Mouse (Mus musculus) ES-E14 (cell line): ENCODE data around the gene Vipas39. TPM values are rescaled to one million over a fixed set of nuclear protein-coding genes. Genes with fewer than 3 reads are reported as not detected.
A peak's percentile ranks its signal among the peaks of the same experiment; 100 is the strongest.
"Not testable (repeated sequence)": the region's sequence is repeated elsewhere in the genome, so short reads cannot be mapped to it uniquely, and the experiment has no call there.

ENCODE experiments used
- DNase-seq: peaks from one replicate; pipeline ENCODE4 v3.0.0-alpha.2; 2013; ENCODE audit warnings: low read depth, low spot score
- H3K27ac ChIP-seq: 2 replicates; pipeline ENCODE4 v1.5.1; 2012; ENCODE audit warnings: low read depth, mild to moderate bottlenecking, low read length, moderate library complexity, mixed read lengths; ENCODE audit not compliant: poor library complexity, insufficient read depth, severe bottlenecking
- H3K36me3 ChIP-seq: 2 replicates; pipeline ENCODE4 v1.6.1; 2012; ENCODE audit warnings: mild to moderate bottlenecking, low read length, moderate library complexity, mixed read lengths; ENCODE audit not compliant: control insufficient read depth, poor library complexity, insufficient read depth, severe bottlenecking
- H3K4me1 ChIP-seq, 2 experiments: fragments of 150-350 bp in 1 of 2; sonication (generic) in 1 of 2; 2 replicates each; pipeline ENCODE4 v1.6.1; 2012; ENCODE audit warnings: low read length in 2 of 2, mild to moderate bottlenecking in 1 of 2, mixed read lengths in 1 of 2; ENCODE audit not compliant: control insufficient read depth in 2 of 2, insufficient read depth in 2 of 2, poor library complexity in 1 of 2
- H3K4me3 ChIP-seq, 2 experiments: fragments of 150-350 bp in 1 of 2; sonication (generic) in 1 of 2; 2 replicates each; pipeline ENCODE4 v1.5.1; 2012; ENCODE audit warnings: low read length in 2 of 2, low read depth in 1 of 2, mild to moderate bottlenecking in 1 of 2, mixed read lengths in 1 of 2; ENCODE audit not compliant: insufficient read depth in 1 of 2, poor library complexity in 1 of 2, severe bottlenecking in 1 of 2
- H3K9ac ChIP-seq: 2 replicates; pipeline ENCODE4 v1.6.1; 2012; ENCODE audit warnings: low read depth, mild to moderate bottlenecking, low read length, mixed read lengths; ENCODE audit not compliant: poor library complexity, insufficient read depth, severe bottlenecking
- H3K9me3 ChIP-seq: fragments of 150-350 bp; sonication (generic); 2 replicates; pipeline ENCODE4 v1.6.1; 2012; ENCODE audit warnings: low read depth, mild to moderate bottlenecking, low read length; ENCODE audit not compliant: control insufficient read depth, insufficient read depth
- CHD2 ChIP-seq: IDR thresholded peaks from 2 replicates; pipeline ENCODE4 v1.6.1; 2014; ENCODE audit warnings: mild to moderate bottlenecking, low read depth, low read length, inconsistent platforms
- HCFC1 ChIP-seq: IDR thresholded peaks from 2 replicates; pipeline ENCODE4 v1.6.1; 2012; ENCODE audit warnings: low read length, inconsistent platforms, borderline replicate concordance; ENCODE audit not compliant: insufficient read depth
- MAFK ChIP-seq: IDR thresholded peaks from 2 replicates; pipeline ENCODE4 v1.6.1; 2014; ENCODE audit warnings: mild to moderate bottlenecking, low read depth, low read length, inconsistent platforms; ENCODE audit not compliant: insufficient read depth
- ZC3H11A ChIP-seq: IDR thresholded peaks from 2 replicates; pipeline ENCODE4 v1.6.1; 2012; ENCODE audit warnings: low read depth, mild to moderate bottlenecking, inconsistent platforms, low read length, borderline replicate concordance
- ZNF384 ChIP-seq: IDR thresholded peaks from 2 replicates; pipeline ENCODE4 v1.6.1; 2012; ENCODE audit warnings: low read depth, low read length, inconsistent platforms
- in situ Hi-C, 2 experiments: fragments of 600-800 bp; cut with MboI; formaldehyde crosslinking; loops; one replicate each; pipeline ENCODE4 v1.15.1; 2025; ENCODE audit warnings: low sequenced_read_pairs in 2 of 2, inconsistent platforms in 1 of 2; ENCODE audit not compliant: unreplicated experiment in 2 of 2
- total RNA-seq: library from RNA; depleted of rRNA; stranded (reverse); fragments of 300-350 nt; gene quantifications from 2 replicates; pipeline ENCODE4 v1.2.3, GENCODE M21; 2012; rRNA removed

Vipas39 gene
- total RNA-seq, result 29.8 and 36.3 TPM in 2 replicates

DNA sequence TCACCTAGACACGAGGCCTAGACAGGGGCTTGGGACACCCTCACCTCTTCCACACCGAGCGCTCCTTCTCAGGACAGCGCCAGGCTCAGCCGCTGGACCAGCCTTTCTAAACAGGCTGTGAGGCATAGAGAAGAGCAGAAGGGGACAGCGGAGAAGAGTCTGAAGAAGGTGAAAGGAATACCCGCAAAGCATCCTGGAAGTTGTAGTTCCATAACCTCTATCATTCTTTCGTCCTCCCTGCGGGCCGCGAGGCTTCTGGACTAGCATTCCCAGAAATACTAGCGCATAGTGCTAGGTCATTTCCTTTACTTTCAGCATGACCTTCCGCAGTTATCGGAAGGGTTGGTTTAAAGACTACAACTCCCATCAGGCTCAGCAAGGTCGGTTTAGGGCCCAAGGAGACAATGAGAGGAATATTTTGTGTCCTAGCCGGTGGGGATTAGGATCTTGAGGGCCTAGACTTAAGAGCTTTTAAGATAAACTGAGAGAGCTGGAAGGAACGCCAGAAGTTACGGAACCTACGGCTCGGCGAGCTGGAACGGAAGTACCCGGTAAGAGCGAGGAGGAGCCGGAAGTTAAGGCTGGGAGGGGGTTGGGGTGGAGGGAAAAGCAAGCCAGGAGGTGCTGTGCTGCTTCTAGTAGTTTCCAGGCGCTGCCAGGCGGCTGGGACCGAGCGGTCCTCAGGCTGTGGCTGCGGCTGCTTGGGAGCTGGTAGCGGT is at the start of gene Vipas39, which contains the start of gene Ahsa1:
Gene Vipas39, minus strand, starts transcription at position 149 of the 719 bp plus-strand sequence.
Gene Ahsa1, plus strand, starts transcription at position 372 of the 719 bp plus-strand sequence.
- H3K36me3 ChIP-seq, result peaks cover 31% of the 10 kb centered on the region
- peak; percentile 95 for DNase-seq
- in situ Hi-C loops, result no loop called here

GRCm38 (mm10) chr12:87313098-87313497 is 47.0 kb upstream of the Vipas39 start:
- peaks cover 13% of the 10 kb centered on the region; the same call in 1 of the 2 replicates for H3K36me3 ChIP-seq
- in situ Hi-C loops, result no loop called here

More for the DNA sequence above, at the start of gene Vipas39, which contains the start of gene Ahsa1:
- peak within 1 kb of the TSS; percentile 67 for H3K27ac ChIP-seq
- H3K9me3 ChIP-seq, result no peaks in the 10 kb centered on the region
- peak within 1 kb of the TSS; percentile 94 for H3K9ac ChIP-seq
- peaks cover 0 to 3% of the 10 kb centered on the region in 2 experiments; a peak in 1 of 4 replicates for H3K4me1 ChIP-seq
- TF ChIP-seq HCFC1 (peak; percentile 97), ZNF384 (no peak), MAFK (peak; percentile 56; the same call in 1 of the 2 replicates), CHD2 (no peak), ZC3H11A (no peak)
- peak within 1 kb of the TSS; percentile 89 to 93 for H3K4me3 ChIP-seq

DNA sequence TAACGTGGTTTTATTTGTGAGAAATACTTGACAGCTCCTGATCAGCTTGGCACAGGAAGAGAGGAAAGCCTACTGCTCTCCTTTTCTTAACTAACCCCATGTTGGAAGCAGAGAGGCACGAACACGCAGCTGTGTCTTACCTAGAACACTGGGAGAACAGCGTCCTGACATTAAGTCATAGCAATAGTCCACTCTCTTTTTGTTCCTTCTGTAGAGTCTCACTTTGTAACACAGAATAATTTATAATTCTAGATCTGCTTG is 40.5 kb upstream of the Vipas39 start:
- H3K4me1 ChIP-seq, DNase-seq, H3K36me3 ChIP-seq, in situ Hi-C loops, H3K4me3 ChIP-seq, H3K9ac ChIP-seq, H3K27ac ChIP-seq, H3K9me3 ChIP-seq: not testable (repeated sequence)

More at GRCm38 (mm10) chr12:87313098-87313497, 47.0 kb upstream of the Vipas39 start:
- Histone ChIP-seq H3K9ac (no peak overlapping the region), H3K4me3 (no peak overlapping the region), H3K9me3 (no peaks in the 10 kb centered on the region), H3K27ac (peak overlapping the region; percentile 59; the same call in 1 of the 2 replicates), H3K4me1 (peaks cover 16 to 21% of the 10 kb centered on the region in 2 experiments)
- no peak for DNase-seq
- TF ChIP-seq MAFK (no peak), CHD2 (peak; percentile 16; the same call in 1 of the 2 replicates), ZNF384 (no peak)

- TF ChIP-seq CHD2 (no peak), HCFC1 (no peak), ZC3H11A (no peak), ZNF384 (no peak), MAFK (no peak)
- Histone ChIP-seq H3K27ac (no peak overlapping the region), H3K4me3 (no peak overlapping the region), H3K9me3 (no peaks in the 10 kb centered on the region), H3K9ac (no peak overlapping the region), H3K4me1 (no peaks in the 10 kb centered on the region), H3K36me3 (peaks cover 8% of the 10 kb centered on the region; the same call in 1 of the 2 replicates)
- in situ Hi-C loops, result no loop called here
- no peak for DNase-seq
Observed at GRCm38 (mm10) chr12:87305767-87306583, 39.9 kb upstream of the Vipas39 start.
